Mouse (Mus musculus) heart, embryonic 14.5 days (tissue): ENCODE measurements around the gene Plpp6. TPM values are rescaled to one million over a fixed set of nuclear protein-coding genes. Genes with fewer than 3 reads are reported as not detected.

Source experiments
- ATAC-seq: fragments of 200-750 bp; cut with Nextera tagmentation; 2 replicates; pipeline ENCODE4 v1.8.0; 2017; ENCODE audit warnings: low read depth, moderate TSS enrichment; ENCODE audit not compliant: insufficient number of reproducible peaks, insufficient read depth, low FRiP score
- H3K27ac ChIP-seq, 2 experiments: fragments of 200-500 bp in 1 of 2; fragments of 300-500 bp in 1 of 2; sonication (generic) in 1 of 2; replicated peaks in 1 of 2; 2 replicates each; pipeline ENCODE4 v1.5.1; 2012 to 2014; ENCODE audit warnings: low read depth in 2 of 2, low read length in 2 of 2, control low read depth in 1 of 2, mild to moderate bottlenecking in 1 of 2, mixed read lengths in 1 of 2; ENCODE audit not compliant: control insufficient read depth in 1 of 2, insufficient read depth in 1 of 2
- H3K27me3 ChIP-seq: fragments of 300-500 bp; sonication (generic); 2 replicates; pipeline ENCODE4 v1.6.1; 2014; ENCODE audit warnings: mild to moderate bottlenecking, low read length, control low read depth; ENCODE audit not compliant: control insufficient read depth, insufficient read depth
- H3K36me3 ChIP-seq: fragments of 300-500 bp; sonication (generic); 2 replicates; pipeline ENCODE4 v1.6.1; 2014; ENCODE audit warnings: mild to moderate bottlenecking, control low read depth, low read length, mixed read lengths; ENCODE audit not compliant: control insufficient read depth, insufficient read depth
- H3K4me1 ChIP-seq, 2 experiments: fragments of 200-500 bp in 1 of 2; fragments of 300-500 bp in 1 of 2; sonication (generic) in 1 of 2; 2 replicates each; pipeline ENCODE4 v1.6.1; 2012 to 2014; ENCODE audit warnings: low read length in 2 of 2, control low read depth in 1 of 2, mixed read lengths in 1 of 2; ENCODE audit not compliant: control insufficient read depth in 2 of 2, insufficient read depth in 2 of 2
- H3K4me2 ChIP-seq: fragments of 300-500 bp; sonication (generic); 2 replicates; pipeline ENCODE4 v1.6.1; 2014; ENCODE audit warnings: mild to moderate bottlenecking, low read length
- H3K4me3 ChIP-seq, 2 experiments: fragments of 200-500 bp in 1 of 2; fragments of 300-500 bp in 1 of 2; sonication (generic) in 1 of 2; 2 replicates each; pipeline ENCODE4 v1.5.1; 2012 to 2014; ENCODE audit warnings: low read length in 2 of 2, mild to moderate bottlenecking in 2 of 2, control low read depth in 1 of 2, low read depth in 1 of 2, moderate library complexity in 1 of 2; ENCODE audit not compliant: control insufficient read depth in 1 of 2, insufficient read depth in 1 of 2
- H3K9ac ChIP-seq: fragments of 300-500 bp; sonication (generic); 2 replicates; pipeline ENCODE4 v1.6.1; 2014; ENCODE audit warnings: mild to moderate bottlenecking, low read length
- H3K9me3 ChIP-seq: fragments of 300-500 bp; sonication (generic); 2 replicates; pipeline ENCODE4 v1.6.1; 2016; ENCODE audit warnings: low read length, control low read depth; ENCODE audit not compliant: control insufficient read depth
- WGBS: fragments of 180-500 bp; shearing (Covaris S2); extraction: QIAGEN DNeasy Blood & Tissue Kit; methylation state at CpG from one replicate; pipeline ENCODE4 v1.1.7; 2014; 5-methylcytosine and 5-hydroxymethylcytosine counted together
- polyA plus RNA-seq: library from polyadenylated mRNA; unstranded; fragments of >200 nt; fragmentation: Nextera tagmentation; extraction: Ambion mirVana; gene quantifications from 2 replicates; pipeline ENCODE4 v1.2.1, GENCODE M21; 2014

Gene Plpp6
- polyA plus RNA-seq, 1 experiment from 2014 or later, result 11.6 TPM

DNA sequence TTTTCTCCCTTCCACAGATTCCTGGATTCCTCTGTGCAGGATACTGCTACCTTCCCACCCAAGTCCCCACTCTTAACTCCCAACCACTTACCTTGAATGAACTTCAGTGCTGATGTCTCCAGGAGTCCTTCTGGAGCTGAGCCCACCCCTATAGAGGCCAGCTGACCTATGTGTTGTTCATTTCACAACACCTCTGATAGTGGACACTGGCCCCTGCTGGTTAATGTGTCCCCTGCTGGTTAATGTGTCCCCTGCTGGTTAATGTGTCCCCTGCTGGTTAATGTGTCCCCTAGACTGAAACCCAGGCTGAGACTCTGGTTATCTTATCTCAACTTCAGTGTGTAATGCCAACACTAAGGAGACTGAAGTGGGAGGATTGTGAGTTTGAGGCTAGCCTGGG lies 34.7 kb upstream of the Plpp6 start:
- Histone ChIP-seq H3K9me3 (no peaks in the 10 kb centered on the region), H3K4me3 (no peak overlapping the region), H3K9ac (no peak overlapping the region), H3K4me2 (no peak overlapping the region), H3K27me3 (no peaks in the 10 kb centered on the region), H3K36me3 (no peaks in the 10 kb centered on the region), H3K27ac (no peak overlapping the region), H3K4me1 (peaks cover 2 to 5% of the 10 kb centered on the region in 2 experiments; a peak in 3 of 4 replicates)
- ATAC-seq, result no peak

GRCm38 (mm10) chr19:28934897-28935296 lies 28.9 kb upstream of the Plpp6 start:
- Histone ChIP-seq H3K4me2 (no peak overlapping the region), H3K27me3 (no peaks in the 10 kb centered on the region), H3K9me3 (no peaks in the 10 kb centered on the region), H3K36me3 (no peaks in the 10 kb centered on the region), H3K27ac (no peak overlapping the region), H3K4me3 (no peak overlapping the region), H3K4me1 (peaks cover under 1 to 1% of the 10 kb centered on the region in 2 experiments), H3K9ac (no peak overlapping the region)
- WGBS, result 88% methylated on average over 3 of the region's 3 CpGs
- ATAC-seq, result no peak

DNA sequence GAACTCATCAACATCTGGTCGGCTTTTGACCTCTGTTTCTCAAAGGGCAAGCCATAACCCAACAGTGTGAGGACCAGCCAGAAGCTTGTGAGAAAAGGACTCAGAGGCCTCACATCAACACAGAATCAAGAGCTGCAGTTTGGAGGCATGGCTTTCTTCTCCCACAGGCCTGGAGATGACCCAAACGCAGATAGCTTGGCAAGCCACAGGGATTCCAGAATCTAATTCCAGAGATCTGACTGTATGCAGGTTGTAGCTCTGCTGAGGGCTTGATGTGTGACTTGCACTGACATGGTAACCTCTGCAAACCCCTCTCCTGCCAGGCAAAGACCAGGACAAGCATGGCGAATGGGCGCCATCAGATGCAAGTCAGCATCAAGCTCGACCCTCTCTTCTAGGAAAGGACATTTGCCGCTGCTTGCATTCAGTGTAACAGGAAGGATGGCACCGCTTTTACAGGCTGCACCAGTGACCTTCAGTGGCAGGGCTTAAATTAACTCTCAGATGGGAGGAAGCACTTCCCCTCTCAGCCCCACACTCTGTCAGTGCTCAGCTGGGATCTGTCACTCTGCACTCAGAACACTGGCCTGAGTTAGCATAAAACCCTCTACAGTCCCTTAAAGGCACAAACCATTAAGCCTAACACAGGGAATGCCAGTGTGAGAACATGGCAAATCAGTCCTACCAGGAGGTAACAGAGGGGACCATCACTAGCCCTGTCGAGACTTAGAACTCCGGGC lies 23.4 kb upstream of the Plpp6 start:
- WGBS, result 26% methylated on average over 9 of the region's 9 CpGs
- no peaks in the 10 kb centered on the region for H3K27me3 ChIP-seq
- ATAC-seq, result peak; percentile 85
- no peak overlapping the region for H3K4me3 ChIP-seq
- H3K9me3 ChIP-seq, result no peaks in the 10 kb centered on the region
- no peaks in the 10 kb centered on the region for H3K36me3 ChIP-seq
- peaks cover 12 to 16% of the 10 kb centered on the region in 2 experiments for H3K4me1 ChIP-seq
- no peak overlapping the region; the same call in 1 of the 2 replicates for H3K4me2 ChIP-seq
- peak overlapping the region; percentile 86 to 88 for H3K27ac ChIP-seq
- H3K9ac ChIP-seq, result peak overlapping the region; percentile 22; the same call in 1 of the 2 replicates

DNA sequence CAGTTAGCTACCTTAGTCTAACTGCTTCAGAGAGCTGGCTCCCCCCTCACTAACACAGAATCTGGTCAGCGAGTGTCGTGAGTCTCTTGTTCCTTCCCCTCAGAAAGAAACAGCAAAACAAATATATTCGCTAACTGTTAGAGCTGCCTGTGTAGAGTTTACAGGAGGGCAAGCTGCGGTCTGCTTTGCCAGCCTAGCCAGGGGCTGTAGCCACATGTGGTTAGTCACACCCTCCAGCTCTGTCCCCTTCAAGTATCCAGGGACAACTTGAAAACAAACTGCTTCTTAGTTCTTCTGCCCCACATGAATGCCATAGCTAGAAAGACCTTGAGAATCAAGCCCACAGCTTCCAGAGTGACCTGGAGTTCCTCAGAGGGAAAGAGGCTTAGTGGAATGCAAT lies 22.5 kb upstream of the Plpp6 start:
- Histone ChIP-seq H3K27me3 (no peaks in the 10 kb centered on the region), H3K4me2 (no peak overlapping the region), H3K27ac (peak overlapping the region; percentile 30 to 88; a peak in 3 of 4 replicates), H3K36me3 (no peaks in the 10 kb centered on the region), H3K4me1 (peaks cover 12 to 20% of the 10 kb centered on the region in 2 experiments), H3K9ac (no peak overlapping the region), H3K4me3 (no peak overlapping the region), H3K9me3 (no peaks in the 10 kb centered on the region)
- 46% methylated on average over 4 of the region's 4 CpGs for WGBS
- no peak for ATAC-seq

GRCm38 (mm10) chr19:28946782-28947181 lies 17.0 kb upstream of the Plpp6 start:
- Histone ChIP-seq H3K27ac (peak overlapping the region; percentile 8 to 19; a peak in 2 of 4 replicates), H3K9ac (no peak overlapping the region), H3K4me1 (peaks cover 3 to 18% of the 10 kb centered on the region in 2 experiments), H3K36me3 (no peaks in the 10 kb centered on the region), H3K27me3 (no peaks in the 10 kb centered on the region), H3K4me2 (no peak overlapping the region), H3K9me3 (no peaks in the 10 kb centered on the region), H3K4me3 (no peak overlapping the region)
- 3% methylated on average over 4 of the region's 4 CpGs for WGBS
- ATAC-seq, result peak; percentile 50; the same call in 1 of the 2 replicates

DNA sequence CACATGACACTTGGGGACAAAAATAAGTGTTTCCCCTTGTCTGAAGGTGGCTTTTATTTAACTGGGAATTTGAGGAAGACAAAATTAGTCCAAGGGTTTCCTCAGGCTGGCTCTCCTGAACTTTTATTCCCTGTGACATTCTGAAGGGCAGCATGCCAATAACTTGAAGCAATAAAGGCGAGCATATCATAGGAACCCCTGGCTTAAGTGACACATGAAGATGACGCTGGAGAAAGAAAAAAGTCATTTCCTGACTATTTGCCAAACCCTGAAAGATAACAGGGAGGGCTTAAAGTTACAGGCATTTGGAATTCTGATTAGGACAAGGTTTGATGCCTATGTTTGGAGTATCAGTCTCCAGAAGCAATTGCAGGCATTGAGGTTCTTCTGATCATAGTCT lies 16.4 kb upstream of the Plpp6 start:
- Histone ChIP-seq H3K27me3 (no peaks in the 10 kb centered on the region), H3K9ac (no peak overlapping the region), H3K4me2 (peak overlapping the region; percentile 2; the same call in 1 of the 2 replicates), H3K4me3 (no peak overlapping the region), H3K4me1 (peaks cover 3 to 18% of the 10 kb centered on the region in 2 experiments), H3K36me3 (no peaks in the 10 kb centered on the region), H3K27ac (peak overlapping the region; percentile 19 to 44; a peak in 3 of 4 replicates), H3K9me3 (no peaks in the 10 kb centered on the region)
- no peak for ATAC-seq
- 7% methylated on average over 2 of the region's 2 CpGs for WGBS

DNA sequence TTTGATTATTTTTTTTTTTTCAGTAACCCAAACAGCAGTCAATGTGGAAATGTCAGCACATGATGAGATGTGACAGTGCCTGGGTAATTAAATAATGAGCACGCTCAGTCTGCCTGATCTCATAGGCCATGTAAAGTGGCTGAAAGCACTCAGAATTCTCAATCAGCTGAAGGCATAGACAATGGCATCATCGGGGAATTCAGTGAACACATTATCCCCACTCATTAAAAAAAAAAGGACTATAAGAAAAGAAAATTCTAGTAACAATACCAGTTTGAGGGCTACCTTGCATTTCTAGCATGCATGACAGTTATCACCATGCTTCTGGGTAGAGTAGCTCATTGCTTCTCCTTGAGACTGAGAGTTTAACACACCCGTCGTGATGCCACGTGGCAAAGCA lies 12.5 kb upstream of the Plpp6 start:
- WGBS, result 75% methylated on average over 5 of the region's 5 CpGs
- H3K4me2 ChIP-seq, result no peak overlapping the region
- ATAC-seq, result no peak

More for the DNA sequence above, 12.5 kb upstream of the Plpp6 start:
- no peaks in the 10 kb centered on the region for H3K9me3 ChIP-seq
- no peak overlapping the region for H3K9ac ChIP-seq
- no peaks in the 10 kb centered on the region for H3K27me3 ChIP-seq
- no peak overlapping the region for H3K4me3 ChIP-seq
- H3K27ac ChIP-seq, result no peak overlapping the region
- peaks cover 3 to 15% of the 10 kb centered on the region in 2 experiments for H3K4me1 ChIP-seq
- no peaks in the 10 kb centered on the region for H3K36me3 ChIP-seq
